Mouse (Mus musculus) C2C12 (cell line): ENCODE results near the gene B230118H07Rik. TPM values are rescaled to one million over a fixed set of nuclear protein-coding genes. Genes with fewer than 3 reads are reported as not detected.

Experiments used
- H3K27me3 ChIP-seq: one replicate; pipeline ENCODE4 v1.6.1; 2011; ENCODE audit not compliant: control insufficient read depth, insufficient read depth, insufficient read length
- H3K36me3 ChIP-seq: one replicate; pipeline ENCODE4 v1.6.1; 2011; ENCODE audit not compliant: control insufficient read depth, insufficient read depth
- H3K4me3 ChIP-seq: one replicate; pipeline ENCODE4 v1.5.1; 2011; ENCODE audit warnings: mild to moderate bottlenecking, control low read depth; ENCODE audit not compliant: poor library complexity, insufficient read depth, severe bottlenecking
- H3K79me2 ChIP-seq: one replicate; pipeline ENCODE4 v1.6.1; 2011; ENCODE audit not compliant: control insufficient read depth, insufficient read depth
- H3K79me3 ChIP-seq: one replicate; pipeline ENCODE4 v1.6.1; 2011; ENCODE audit warnings: low read depth, control low read depth
- H3ac ChIP-seq: one replicate; pipeline ENCODE3; 2011; ENCODE audit warnings: low read depth; ENCODE audit not compliant: control insufficient read depth, insufficient read length
- CEBPB ChIP-seq: IDR thresholded peaks from one replicate; pipeline ENCODE4 v1.6.1; 2011; ENCODE audit warnings: low read depth, mild to moderate bottlenecking, control low read depth, moderate library complexity
- CTCF ChIP-seq: IDR thresholded peaks from one replicate; pipeline ENCODE4 v1.5.1; 2011; ENCODE audit not compliant: control insufficient read depth, insufficient read depth, insufficient read length
- FOSL1 ChIP-seq: IDR thresholded peaks from one replicate; pipeline ENCODE4 v1.8.0; 2011; ENCODE audit warnings: mild to moderate bottlenecking, low read length; ENCODE audit not compliant: poor library complexity, insufficient read depth, severe bottlenecking
- MYOD1 ChIP-seq: IDR thresholded peaks from one replicate; pipeline ENCODE4 v1.6.1; 2011; ENCODE audit warnings: low read depth; ENCODE audit not compliant: control insufficient read depth, insufficient read length
- MYOG ChIP-seq: IDR thresholded peaks from one replicate; pipeline ENCODE4 v1.6.1; 2011; ENCODE audit not compliant: control insufficient read depth, insufficient read length; ENCODE audit errors: extremely low read depth
- USF1 ChIP-seq: IDR thresholded peaks from one replicate; pipeline ENCODE4 v1.6.1; 2011; ENCODE audit warnings: low read depth, mild to moderate bottlenecking, control low read depth, moderate library complexity
- polyA plus RNA-seq: library from polyadenylated mRNA; unstranded; fragments of >200 nt; fragmentation: generic; extraction: Trizol; gene quantifications from one replicate; pipeline ENCODE4 v1.2.1, GENCODE M21; 2012; ENCODE audit warnings: missing spikeins

B230118H07Rik gene
- polyA plus RNA-seq, 1 experiment, result 13.6 TPM

DNA sequence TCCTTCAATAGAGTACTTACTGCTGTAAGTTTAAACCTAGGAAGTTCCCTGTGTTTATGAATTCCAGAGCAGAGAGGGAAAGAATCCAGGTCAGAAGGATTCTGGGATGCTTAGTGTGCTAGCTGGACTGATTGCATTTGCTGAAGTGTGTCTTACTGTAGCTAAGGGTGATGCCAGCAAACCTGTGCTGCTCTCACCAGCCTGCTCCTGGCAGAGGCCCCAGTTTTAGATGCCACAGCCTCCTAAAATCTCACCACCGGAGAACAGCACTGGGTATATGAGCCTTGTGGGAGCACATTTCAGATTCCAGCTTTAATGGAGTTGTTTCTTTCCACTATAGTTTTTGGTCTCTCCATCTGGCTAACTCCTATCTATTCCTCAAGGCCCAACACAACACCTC, 129.4 kb downstream of the B230118H07Rik start:
- Histone ChIP-seq H3K27me3 (peaks cover 8% of the 10 kb centered on the region), H3K36me3 (no peaks in the 10 kb centered on the region), H3ac (no peak overlapping the region), H3K4me3 (no peak overlapping the region), H3K79me2 (no peaks in the 10 kb centered on the region), H3K79me3 (no peaks in the 10 kb centered on the region)
- no peak for TF ChIP-seq USF1
- no peak for TF ChIP-seq MYOD1
- TF ChIP-seq MYOG, result no peak
- TF ChIP-seq CTCF, result no peak
- no peak for TF ChIP-seq CEBPB
- no peak for TF ChIP-seq FOSL1

Other genes with a start within 250 kb of the B230118H07Rik start
- not detected for gene Rag2, start 24.8 kb downstream of the B230118H07Rik start, polyA plus RNA-seq
- not detected for gene Rag1, start within 50 bp of the B230118H07Rik start, polyA plus RNA-seq
- 3.8 TPM for gene Traf6, start 28.9 kb upstream of the B230118H07Rik start, polyA plus RNA-seq
- gene Prr5l, start 233.5 kb upstream of the B230118H07Rik start, polyA plus RNA-seq, result 0.43 TPM
- gene Commd9, start 236.7 kb upstream of the B230118H07Rik start, polyA plus RNA-seq, result 55.4 TPM